Mouse (Mus musculus) CD4-positive, CD25-positive, alpha-beta regulatory T cell, adult 2 months (primary cell): ENCODE measurements around the gene Zbtb38.

Source experiments
- DNase-seq: peaks from one replicate; pipeline ENCODE4 v3.0.0-alpha.2; 2012; ENCODE audit warnings: low read depth, low spot score

The Zbtb38 gene

DNA sequence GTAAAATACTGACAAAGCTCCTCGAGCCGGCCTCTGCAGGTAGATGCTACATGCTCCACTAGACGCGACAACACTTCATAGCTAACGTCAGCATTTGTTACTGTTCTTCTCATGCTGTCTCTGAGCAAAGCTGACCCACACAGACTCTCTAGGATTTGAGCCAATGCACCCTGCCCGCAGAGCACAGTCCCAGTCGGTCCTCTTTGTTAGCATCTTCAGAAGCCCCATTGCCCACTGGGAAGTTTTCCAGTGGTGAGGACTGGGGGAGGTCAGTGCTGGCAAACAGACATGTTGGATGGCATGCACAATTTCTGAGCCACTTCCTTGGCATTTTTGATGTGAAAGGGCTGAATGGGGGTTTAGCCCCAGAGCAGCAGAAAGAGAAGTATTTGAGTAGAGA is 113.2 kb downstream of the Zbtb38 start:
- no peak for DNase-seq

DNA sequence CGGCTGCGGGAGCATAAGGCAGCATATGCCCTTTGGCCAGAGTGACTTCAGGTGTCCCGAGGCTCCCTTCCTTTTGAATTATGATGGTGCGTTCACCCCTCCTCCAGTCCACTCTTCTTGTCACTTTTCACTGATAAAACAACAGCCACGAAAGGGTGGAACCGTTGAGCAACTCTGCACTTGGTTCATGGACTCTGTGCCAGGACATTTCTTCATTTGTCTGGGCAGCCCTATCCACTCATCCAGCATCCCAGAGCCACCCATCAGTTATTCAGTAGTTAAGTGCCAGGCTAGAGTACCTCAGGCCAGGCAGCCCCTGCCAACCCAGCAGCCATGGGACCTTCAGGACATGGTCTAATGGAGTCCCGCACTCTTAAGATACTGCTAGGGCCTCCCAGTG is 114.1 kb downstream of the Zbtb38 start:
- DNase-seq, result no peak

DNA sequence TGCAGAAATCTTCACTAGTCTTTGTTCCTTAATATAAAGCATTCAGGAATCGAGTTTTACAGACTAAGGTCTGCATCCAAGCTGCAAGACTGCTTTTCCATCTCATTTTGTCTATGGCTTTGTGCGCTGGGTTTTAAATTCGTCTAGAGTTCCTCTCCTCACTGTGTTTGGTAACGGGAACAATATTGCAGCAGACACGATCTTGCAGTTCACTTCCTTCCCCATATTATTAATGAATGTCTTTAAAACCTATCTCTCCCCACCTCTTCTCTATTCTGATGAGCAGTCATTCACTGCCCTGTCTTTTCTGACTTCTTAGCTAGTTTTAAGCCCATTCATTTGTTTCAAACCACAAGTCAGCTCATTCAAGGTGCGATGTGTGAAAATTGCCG is 115.5 kb downstream of the Zbtb38 start:
- DNase-seq, result no peak

DNA sequence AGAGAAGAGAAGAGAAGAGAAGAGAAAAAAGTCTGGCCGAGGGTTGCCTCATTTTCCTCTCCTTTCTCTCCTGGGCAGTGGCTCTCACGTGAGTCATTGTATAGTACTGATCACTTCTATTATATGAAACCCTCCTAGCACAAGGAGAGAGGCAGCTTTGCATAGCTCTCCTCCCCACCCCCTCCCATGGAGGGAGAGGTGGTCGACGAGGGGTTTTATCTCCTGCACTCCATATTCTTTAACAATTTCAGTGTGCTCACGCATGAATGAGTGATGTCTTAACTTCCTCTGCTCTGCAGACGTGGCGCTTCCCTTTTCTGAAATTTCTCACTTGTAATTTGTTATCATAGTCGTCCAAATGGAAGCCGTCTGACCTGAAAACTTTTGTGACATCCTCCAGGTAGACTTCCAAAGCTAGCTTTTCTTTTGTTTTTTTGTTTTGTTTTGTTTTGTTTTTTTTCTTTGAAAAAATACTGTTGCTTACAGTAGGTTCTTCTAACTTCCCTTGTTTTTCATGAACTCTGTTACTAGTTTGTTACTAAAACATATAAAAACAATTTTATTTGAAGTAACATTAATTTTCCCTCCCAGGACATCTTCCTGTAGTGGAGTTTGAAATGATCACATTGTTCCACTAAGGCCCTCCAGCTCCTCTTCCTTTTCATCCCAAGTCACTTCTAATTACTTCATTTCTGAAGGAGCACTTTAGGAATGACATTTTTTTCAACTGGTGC is 116.0 kb downstream of the Zbtb38 start:
- DNase-seq, result no peak

DNA sequence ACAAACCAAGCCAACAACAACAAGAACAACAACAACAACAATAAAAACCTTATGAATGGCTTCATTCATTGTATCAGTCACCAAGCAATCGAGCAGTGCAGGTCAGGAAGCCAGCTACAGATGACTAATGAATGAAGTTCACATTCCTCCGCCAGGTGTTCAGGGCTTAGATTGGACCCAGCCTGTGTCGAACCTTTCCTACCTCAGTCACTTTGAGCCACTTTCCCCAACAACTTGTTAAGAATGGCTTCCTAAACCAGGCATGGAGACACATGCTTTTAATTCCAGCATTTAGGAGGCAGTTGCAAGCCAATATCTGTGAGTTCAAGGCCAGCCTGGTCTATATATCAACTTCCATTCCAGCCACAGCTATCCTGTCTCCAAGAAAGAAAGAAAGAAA is 116.7 kb downstream of the Zbtb38 start:
- DNase-seq, result no peak

DNA sequence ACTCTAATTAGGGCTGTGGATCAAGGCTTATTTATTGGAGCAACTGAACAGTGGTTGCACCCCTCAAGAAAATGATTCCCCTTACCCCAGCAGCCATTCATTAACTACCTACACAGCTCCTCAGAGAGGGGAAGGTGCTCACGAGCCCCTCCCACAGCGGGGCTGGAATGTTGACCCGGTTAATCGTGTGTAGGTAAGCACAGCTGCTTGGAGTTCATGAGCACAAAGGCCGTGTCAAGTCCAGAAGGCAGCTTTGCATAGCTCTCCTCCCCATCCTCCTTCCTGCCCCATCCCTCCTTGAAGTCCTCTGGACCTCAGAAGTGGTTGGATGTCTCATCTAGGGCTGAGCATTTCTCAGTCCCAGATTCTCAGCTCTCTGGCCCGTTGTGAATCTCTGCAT is 117.5 kb downstream of the Zbtb38 start:
- DNase-seq, result no peak

DNA sequence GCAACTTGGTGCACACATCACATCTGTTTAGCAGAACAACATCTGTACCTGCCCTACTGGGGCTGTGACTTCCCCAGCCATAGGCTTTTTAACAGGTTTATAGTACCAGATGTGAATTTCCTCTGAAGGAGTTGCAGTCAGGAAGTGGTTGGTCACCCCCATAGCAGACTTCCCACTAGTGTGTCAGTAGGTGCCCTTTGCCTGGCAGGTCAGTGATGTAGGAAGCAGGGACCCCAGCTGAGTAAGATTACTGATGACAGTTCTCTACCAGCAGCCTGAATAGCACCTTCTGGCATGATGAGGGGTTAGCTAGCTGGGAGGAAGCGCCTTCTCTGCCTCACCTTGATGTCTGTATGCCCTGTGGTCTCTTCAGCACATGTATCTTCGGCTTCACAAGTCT is 118.9 kb downstream of the Zbtb38 start:
- DNase-seq, result no peak
